Mouse (Mus musculus) MEL (cell line): ENCODE data around the gene Dusp5. TPM values are rescaled to one million over a fixed set of nuclear protein-coding genes. Genes with fewer than 3 reads are reported as not detected.

Experiments
- DNase-seq: peaks from one replicate; pipeline ENCODE4 v3.0.0; 2011; ENCODE audit warnings: low read depth, low spot score
- H3K27ac ChIP-seq: 2 replicates; pipeline ENCODE4 v1.5.1; 2012; ENCODE audit warnings: low read depth, mild to moderate bottlenecking, control low read depth, low read length, moderate library complexity; ENCODE audit not compliant: control insufficient read depth
- H3K27me3 ChIP-seq, 2 experiments: fragments of 150-350 bp in 1 of 2; sonication (generic) in 1 of 2; 2 replicates each; pipeline ENCODE4 v1.6.1; 2012; ENCODE audit warnings: low read length in 2 of 2, mild to moderate bottlenecking in 2 of 2, improper control_type of control experiment in 1 of 2, moderate library complexity in 1 of 2; ENCODE audit not compliant: insufficient read depth in 2 of 2, control insufficient read depth in 1 of 2
- H3K36me3 ChIP-seq, 2 experiments: 2 replicates each; pipeline ENCODE4 v1.6.1; 2012 to 2014; ENCODE audit warnings: low read length in 2 of 2, improper control_type of control experiment in 1 of 2, inconsistent platforms in 1 of 2, mild to moderate bottlenecking in 1 of 2; ENCODE audit not compliant: insufficient read depth in 2 of 2, control insufficient read depth in 1 of 2
- H3K4me1 ChIP-seq, 2 experiments: fragments of 150-350 bp in 1 of 2; sonication (generic) in 1 of 2; 2 replicates each; pipeline ENCODE4 v1.6.1; 2012; ENCODE audit warnings: low read length in 2 of 2, improper control_type of control experiment in 1 of 2, mild to moderate bottlenecking in 1 of 2; ENCODE audit not compliant: insufficient read depth in 2 of 2, control insufficient read depth in 1 of 2
- H3K4me3 ChIP-seq, 2 experiments: fragments of 150-350 bp in 1 of 2; sonication (generic) in 1 of 2; 2 replicates each; pipeline ENCODE4 v1.5.1; 2012; ENCODE audit warnings: low read depth in 2 of 2, low read length in 2 of 2, mild to moderate bottlenecking in 2 of 2, moderate library complexity in 2 of 2, control low read depth in 1 of 2, improper control_type of control experiment in 1 of 2; ENCODE audit not compliant: control insufficient read depth in 1 of 2, insufficient read depth in 1 of 2
- H3K79me2 ChIP-seq: 2 replicates; pipeline ENCODE4 v1.6.1; 2012; ENCODE audit warnings: mild to moderate bottlenecking, low read length, moderate library complexity; ENCODE audit not compliant: control insufficient read depth, poor library complexity, insufficient read depth
- H3K9ac ChIP-seq: 2 replicates; pipeline ENCODE4 v1.6.1; 2012; ENCODE audit warnings: low read depth, mild to moderate bottlenecking, control low read depth, low read length, moderate library complexity; ENCODE audit not compliant: control insufficient read depth, poor library complexity, severe bottlenecking
- H3K9me3 ChIP-seq: fragments of 150-350 bp; sonication (generic); replicated peaks from 2 replicates; pipeline ENCODE4 v1.6.1; 2012; ENCODE audit warnings: mild to moderate bottlenecking, low read length, improper control_type of control experiment, moderate library complexity; ENCODE audit not compliant: insufficient read depth
- BHLHE40 ChIP-seq: IDR thresholded peaks from 2 replicates; pipeline ENCODE4 v1.6.1; 2012; ENCODE audit warnings: low read depth, mild to moderate bottlenecking, inconsistent platforms, low read length, improper control_type of control experiment, borderline replicate concordance
- CTCF ChIP-seq, 3 experiments: IDR thresholded peaks in 2 of 3; conservative IDR thresholded peaks in 1 of 3; 2 replicates each; pipeline ENCODE4 v1.5.1; 2011 to 2012; ENCODE audit warnings: low read length in 3 of 3, low read depth in 2 of 3, mild to moderate bottlenecking in 2 of 3, improper control_type of control experiment in 1 of 3, inconsistent platforms in 1 of 3, mixed read lengths in 1 of 3, moderate library complexity in 1 of 3; ENCODE audit not compliant: control insufficient read depth in 1 of 3, insufficient read depth in 1 of 3, poor library complexity in 1 of 3, severe bottlenecking in 1 of 3
- EP300 ChIP-seq, 2 experiments: IDR thresholded peaks; 2 replicates each; pipeline ENCODE4 v1.6.1; 2011; ENCODE audit warnings: improper control_type of control experiment in 2 of 2, low read length in 2 of 2, low read depth in 1 of 2, mild to moderate bottlenecking in 1 of 2
- ETS1 ChIP-seq: IDR thresholded peaks from 2 replicates; pipeline ENCODE4 v1.6.1; 2012; ENCODE audit warnings: low read depth, mild to moderate bottlenecking, inconsistent platforms, low read length, improper control_type of control experiment, moderate library complexity
- GABPA ChIP-seq: IDR thresholded peaks from 2 replicates; pipeline ENCODE4 v1.6.1; 2012; ENCODE audit warnings: low read depth, mild to moderate bottlenecking, inconsistent platforms, low read length, improper control_type of control experiment, moderate library complexity
- GATA1 ChIP-seq: IDR thresholded peaks from 2 replicates; pipeline ENCODE4 v1.6.1; 2011; ENCODE audit warnings: low read depth, low read length, improper control_type of control experiment
- HCFC1 ChIP-seq: IDR thresholded peaks from 2 replicates; pipeline ENCODE4 v1.6.1; 2012; ENCODE audit warnings: low read depth, mild to moderate bottlenecking, inconsistent platforms, low read length, improper control_type of control experiment, moderate library complexity
- JUND ChIP-seq: IDR thresholded peaks from 2 replicates; pipeline ENCODE4 v1.6.1; 2011; ENCODE audit warnings: low read depth, mild to moderate bottlenecking, improper control_type of control experiment, low read length
- KAT2A ChIP-seq: conservative IDR thresholded peaks from 2 replicates; pipeline ENCODE4 v1.6.1; 2012; ENCODE audit warnings: low read depth, low read length, improper control_type of control experiment, inconsistent platforms
- MAFK ChIP-seq: IDR thresholded peaks from 2 replicates; pipeline ENCODE4 v1.6.1; 2011; ENCODE audit warnings: low read depth, mild to moderate bottlenecking, low read length, improper control_type of control experiment, borderline replicate concordance
- MAX ChIP-seq: IDR thresholded peaks from 2 replicates; pipeline ENCODE4 v1.6.1; 2011; ENCODE audit warnings: low read length, improper control_type of control experiment
- MEF2A ChIP-seq: IDR thresholded peaks from 2 replicates; pipeline ENCODE4 v1.6.1; 2014; ENCODE audit warnings: low read depth, mild to moderate bottlenecking, inconsistent platforms, low read length, improper control_type of control experiment; ENCODE audit not compliant: poor library complexity, insufficient replicate concordance, severe bottlenecking; ENCODE audit errors: extremely low read depth
- MXI1 ChIP-seq: IDR thresholded peaks from 2 replicates; pipeline ENCODE4 v1.6.1; 2011; ENCODE audit warnings: mild to moderate bottlenecking, low read depth, low read length, improper control_type of control experiment
- MYB ChIP-seq: IDR thresholded peaks from 2 replicates; pipeline ENCODE4 v1.6.1; 2011; ENCODE audit warnings: mild to moderate bottlenecking, low read depth, low read length, improper control_type of control experiment
- MYC ChIP-seq: IDR thresholded peaks from 2 replicates; pipeline ENCODE4 v1.6.1; 2011; ENCODE audit warnings: low read depth, mild to moderate bottlenecking, low read length, improper control_type of control experiment, moderate library complexity
- NELFE ChIP-seq: IDR thresholded peaks from 2 replicates; pipeline ENCODE4 v1.6.1; 2011; ENCODE audit warnings: low read depth, low read length, improper control_type of control experiment
- POLR2A ChIP-seq, 2 experiments: IDR thresholded peaks; 2 replicates each; pipeline ENCODE4 v1.6.1; 2011 to 2012; ENCODE audit warnings: low read length in 2 of 2, mild to moderate bottlenecking in 2 of 2, control low read depth in 1 of 2, improper control_type of control experiment in 1 of 2, low read depth in 1 of 2, moderate library complexity in 1 of 2; ENCODE audit not compliant: control insufficient read depth in 1 of 2, insufficient read depth in 1 of 2, poor library complexity in 1 of 2
- POLR2AphosphoS2 ChIP-seq: IDR thresholded peaks from 2 replicates; pipeline ENCODE4 v1.6.1; 2011; ENCODE audit warnings: low read length, improper control_type of control experiment
- POLR2AphosphoS5 ChIP-seq: IDR thresholded peaks from 2 replicates; pipeline ENCODE4 v1.6.1; 2012; ENCODE audit warnings: low read depth, borderline replicate concordance, mild to moderate bottlenecking, inconsistent platforms, low read length, moderate library complexity, mixed read lengths
- TCF12 ChIP-seq: IDR thresholded peaks from 2 replicates; pipeline ENCODE4 v1.6.1; 2014; ENCODE audit warnings: low read depth, mild to moderate bottlenecking, inconsistent platforms, low read length, improper control_type of control experiment, moderate library complexity
- USF2 ChIP-seq, 2 experiments: IDR thresholded peaks; 2 replicates each; pipeline ENCODE4 v1.6.1; 2011 to 2012; ENCODE audit warnings: improper control_type of control experiment in 2 of 2, low read length in 2 of 2, borderline replicate concordance in 1 of 2, inconsistent platforms in 1 of 2, low read depth in 1 of 2, mild to moderate bottlenecking in 1 of 2; ENCODE audit not compliant: insufficient read depth in 1 of 2
- ZNF384 ChIP-seq: IDR thresholded peaks from 2 replicates; pipeline ENCODE4 v1.6.1; 2012; ENCODE audit warnings: low read depth, mild to moderate bottlenecking, inconsistent platforms, low read length, improper control_type of control experiment
- polyA plus RNA-seq, 2 experiments: library from polyadenylated mRNA; stranded (reverse) in 1 of 2; unstranded in 1 of 2; fragments of >175 nt in 1 of 2; fragments of >200 nt in 1 of 2; gene quantifications; 2 replicates each; pipeline versions ENCODE4 v1.2.1 to v1.2.4; 2012; ENCODE audit warnings: low replicate concordance in 2 of 2, low read depth in 1 of 2; ENCODE audit not compliant: insufficient read length in 2 of 2, insufficient read depth in 1 of 2, missing spikeins in 1 of 2
- total RNA-seq: library from RNA; depleted of rRNA; stranded (reverse); fragments of 300-350 nt; gene quantifications from 2 replicates; pipeline ENCODE4 v1.2.3, GENCODE M21; 2012

The Dusp5 gene
- total and polyA plus RNA-seq, 3 experiments: 7.6 to 13.8 TPM; not detected in 1

DNA sequence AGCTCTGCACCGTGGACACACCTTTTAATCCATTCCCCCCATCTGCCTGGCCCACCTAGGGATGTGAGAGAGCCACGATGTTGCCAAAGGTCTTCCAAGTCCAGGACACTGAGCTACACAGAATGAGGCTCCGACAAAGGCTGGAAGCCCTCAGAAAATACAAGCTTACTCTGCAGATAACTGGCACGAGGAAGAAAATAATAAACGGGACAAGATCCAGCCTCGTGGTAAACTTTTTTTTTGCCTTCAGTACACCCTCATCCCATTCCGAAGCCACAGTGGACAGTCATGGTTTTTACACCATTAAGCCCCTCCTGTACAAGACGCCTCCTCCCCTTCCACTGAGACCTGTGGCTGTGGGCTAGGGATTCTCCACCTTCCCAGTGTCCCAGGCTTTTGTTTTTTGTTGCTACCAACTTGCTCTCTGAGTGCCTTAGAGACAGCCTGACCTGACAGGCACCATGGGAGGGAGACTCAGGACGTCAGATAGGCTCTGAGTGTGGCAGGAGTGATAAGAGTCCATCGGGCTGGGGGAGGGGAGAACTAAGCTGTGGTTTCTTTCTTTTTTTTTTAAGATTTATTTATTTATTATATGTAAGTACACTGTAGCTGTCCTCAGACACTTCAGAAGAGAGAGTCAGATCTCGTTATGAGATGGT is 7.6 kb upstream of the Dusp5 start (continued):
- peak; percentile 92 for TF ChIP-seq ZNF384
- no peak for TF ChIP-seq POLR2AphosphoS2
- peak; percentile 52; the same call in 1 of the 2 replicates for TF ChIP-seq MEF2A
- TF ChIP-seq KAT2A: no peak
- TF ChIP-seq JUND: 0 out of 2 replicates have a peak, but pooled peaks have one; percentile 51
- peak; percentile 72; the same call in 1 of the 2 replicates for TF ChIP-seq MYC
- peak; percentile 59; the same call in 1 of the 2 replicates for TF ChIP-seq NELFE
- TF ChIP-seq GATA1: peak; percentile 91
- TF ChIP-seq ETS1: peak; percentile 89
- no peak for TF ChIP-seq USF2 (IDR thresholded peaks at IDR 0.05; ENCODE audit: borderline replicate concordance in 1 of 2, insufficient read depth in 1 of 2, low read depth in 1 of 2, low read length in 2 of 2)
- TF ChIP-seq HCFC1: peak; percentile 61; the same call in 1 of the 2 replicates
- TF ChIP-seq TCF12: peak; percentile 91
- TF ChIP-seq BHLHE40: peak; percentile 23
- TF ChIP-seq MXI1: peak; percentile 57
- TF ChIP-seq POLR2A (IDR thresholded peaks at IDR 0.05; ENCODE audit: control insufficient read depth in 1 of 2, insufficient read depth in 1 of 2, low read depth in 1 of 2, low read length in 2 of 2, poor library complexity in 1 of 2): peak in 1 of 2 experiments; percentile 30; a peak in 1 of 4 replicates
- TF ChIP-seq EP300 (IDR thresholded peaks at IDR 0.05; ENCODE audit: low read depth in 1 of 2, low read length in 2 of 2): peak; percentile 83 to 92
- TF ChIP-seq POLR2AphosphoS5: no peak
- TF ChIP-seq CTCF (IDR thresholded peaks at IDR 0.05 in 2 of 3, conservative IDR thresholded peaks at IDR 0.05 in 1 of 3; ENCODE audit: control insufficient read depth in 1 of 3, insufficient read depth in 1 of 3, low read depth in 2 of 3, low read length in 3 of 3, poor library complexity in 1 of 3, severe bottlenecking in 1 of 3): no peak
- peak; percentile 41; the same call in 1 of the 2 replicates for TF ChIP-seq MAFK
- peak; percentile 71 for TF ChIP-seq MYB

DNA sequence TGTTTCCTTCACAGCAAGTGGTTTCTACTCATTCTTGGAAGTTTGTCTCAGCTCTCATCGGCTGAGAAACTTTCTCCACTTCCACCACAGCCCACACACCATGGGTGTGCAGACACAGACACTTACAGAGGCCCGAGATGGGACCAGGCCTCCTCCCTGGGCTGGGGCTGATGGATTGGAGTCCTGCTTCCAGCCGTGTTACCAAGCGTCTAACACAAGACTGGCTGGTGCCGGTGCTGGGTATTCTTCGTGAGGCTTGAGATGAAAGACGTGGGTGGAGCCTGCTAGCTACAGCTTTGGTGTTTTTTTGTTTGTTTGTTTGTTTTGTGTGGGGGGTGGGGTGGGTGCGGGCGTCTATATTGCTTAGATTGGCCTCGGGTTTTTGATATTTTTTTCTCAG is 1.4 kb upstream of the Dusp5 start:
- Histone ChIP-seq H3K79me2 (peaks cover 8% of the 10 kb centered on the region), H3K36me3 (peaks cover 0 to 10% of the 10 kb centered on the region in 2 experiments; a peak in 2 of 4 replicates), H3K9me3 (no peaks in the 10 kb centered on the region), H3K9ac (no peak overlapping the region), H3K27ac (no peak overlapping the region), H3K4me3 (no peak overlapping the region), H3K4me1 (peaks cover 0 to 21% of the 10 kb centered on the region in 2 experiments; a peak in 2 of 4 replicates), H3K27me3 (no peaks in the 10 kb centered on the region)
- no peak for TF ChIP-seq GABPA
- TF ChIP-seq MAFK: no peak
- TF ChIP-seq MAX: no peak
- no peak for DNase-seq
